Mouse (Mus musculus): ENCODE measurements around the gene Xrra1.
A peak's percentile ranks its signal among the peaks of the same experiment; 100 is the strongest.

Gene Xrra1

DNA sequence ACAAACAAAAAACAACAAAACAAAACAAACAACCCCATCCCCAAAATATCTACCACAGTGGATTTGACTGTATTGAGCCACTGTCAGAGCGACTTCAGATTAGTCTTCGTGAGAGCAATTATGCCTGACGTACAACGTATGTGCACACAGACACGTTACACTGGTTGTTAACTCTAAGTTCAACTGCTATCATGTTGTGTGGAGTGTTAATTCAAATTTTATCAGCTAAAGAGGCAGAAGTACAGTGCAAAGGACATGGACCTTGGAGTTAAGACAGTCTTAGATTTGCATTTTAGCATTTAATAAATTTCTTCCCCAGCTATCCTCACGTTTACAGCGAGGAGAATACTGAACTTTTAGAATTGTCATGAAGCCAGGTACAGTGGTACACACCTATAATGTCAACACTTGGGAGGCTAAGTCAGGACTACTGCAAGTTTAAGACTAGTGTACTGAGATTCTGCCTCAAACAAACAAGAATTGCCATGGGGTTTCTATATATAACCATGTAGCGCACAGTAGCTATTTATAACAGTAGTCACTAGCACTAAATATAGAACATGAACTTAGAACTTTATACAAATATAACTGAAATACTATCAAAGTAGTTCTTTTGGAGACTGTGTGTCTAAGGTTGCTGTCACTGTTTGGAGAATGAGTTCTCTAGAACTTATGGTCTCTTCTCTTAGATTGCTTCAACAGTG lies 13.2 kb upstream of the Xrra1 start:
- ATAC-seq (ENCODE audit: insufficient number of reproducible peaks, low FRiP score, low TSS enrichment) = no peak

- ATAC-seq (ENCODE audit: insufficient number of reproducible peaks, low FRiP score, low TSS enrichment) = no peak
Measured at GRCm38 (mm10) chr7:99850534-99850933, 8.4 kb upstream of the Xrra1 start.

DNA sequence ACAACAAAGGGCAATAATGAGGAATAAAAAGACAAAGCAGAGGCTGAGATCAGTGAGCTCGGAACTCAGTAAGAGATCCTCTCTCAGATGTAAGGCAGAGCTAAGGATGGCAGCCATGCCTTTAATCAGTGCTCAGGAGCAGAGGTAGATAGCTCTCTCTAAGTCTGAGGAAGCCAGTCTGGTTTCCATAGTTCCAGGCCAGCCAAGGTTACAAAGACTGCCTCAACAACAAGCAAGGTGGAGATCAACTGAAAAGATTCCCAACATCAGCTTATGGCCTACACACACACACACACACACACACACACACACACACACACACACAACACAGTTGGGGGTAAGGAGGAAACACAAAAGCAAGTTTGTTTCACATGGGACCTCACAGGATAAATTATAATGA lies 7.8 kb upstream of the Xrra1 start:
- no peak for ATAC-seq (ENCODE audit: insufficient number of reproducible peaks, low FRiP score, low TSS enrichment)

DNA sequence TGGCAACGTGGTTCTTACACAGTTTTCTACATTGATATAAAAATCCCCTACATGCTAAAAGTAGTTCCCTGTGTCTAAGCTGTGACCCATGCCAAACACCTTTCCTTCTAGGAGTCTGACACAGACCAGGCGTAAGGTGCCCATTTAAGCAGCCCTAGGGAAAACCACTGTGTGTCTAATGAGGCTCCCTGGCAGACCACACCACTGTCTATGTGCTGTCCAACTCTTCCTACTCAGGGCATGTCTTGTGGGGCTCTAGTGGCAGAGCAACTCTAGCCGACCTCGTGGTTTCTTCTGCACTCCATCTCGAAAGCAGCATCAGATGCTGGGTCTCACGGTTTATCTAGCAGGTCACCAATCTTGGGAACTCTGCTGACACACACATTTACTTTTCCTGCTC lies 7.3 kb upstream of the Xrra1 start:
- ATAC-seq (ENCODE audit: insufficient number of reproducible peaks, low FRiP score, low TSS enrichment) = no peak

DNA sequence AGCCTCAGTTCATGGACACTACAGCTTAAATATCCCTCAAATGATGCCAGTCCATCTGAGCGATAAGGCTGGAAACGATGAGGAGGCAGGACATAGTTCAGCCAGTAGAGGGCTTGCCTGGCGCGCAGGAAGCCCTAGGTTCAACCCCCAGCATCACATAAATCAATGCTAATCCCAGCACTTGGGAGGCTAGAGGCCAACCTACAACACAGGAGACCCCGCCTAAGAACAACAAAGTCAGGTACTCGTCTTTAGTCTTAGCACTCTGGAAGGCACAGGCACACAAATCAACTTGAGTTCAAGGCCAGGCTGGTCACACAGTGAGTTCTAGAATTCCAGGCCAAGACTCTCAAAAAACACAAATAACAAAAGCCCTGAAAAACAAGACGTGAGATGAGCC lies 5.6 kb upstream of the Xrra1 start:
- ATAC-seq (ENCODE audit: insufficient number of reproducible peaks, low FRiP score, low TSS enrichment) = no peak

- no peak for ATAC-seq (ENCODE audit: insufficient number of reproducible peaks, low FRiP score, low TSS enrichment)
Measured at GRCm38 (mm10) chr7:99854311-99854710, 4.6 kb upstream of the Xrra1 start.

- no peak for ATAC-seq (ENCODE audit: insufficient number of reproducible peaks, low FRiP score, low TSS enrichment)
Measured at GRCm38 (mm10) chr7:99856266-99856861, 2.6 kb upstream of the Xrra1 start.

- peak; percentile 27; the same call in 1 of the 2 replicates for ATAC-seq (ENCODE audit: insufficient number of reproducible peaks, low FRiP score, low TSS enrichment)
Measured at GRCm38 (mm10) chr7:99858175-99858812, 622 bp upstream of the Xrra1 start.

GRCm38 (mm10) chr7:99863362-99863761 lies 4.4 kb downstream of the Xrra1 start, which contains the start of gene Spcs2:
TSS of gene Spcs2 (minus strand) at chr7:99863462.
- ATAC-seq (ENCODE audit: insufficient number of reproducible peaks, low FRiP score, low TSS enrichment) = no peak

- ATAC-seq (ENCODE audit: insufficient number of reproducible peaks, low FRiP score, low TSS enrichment) = no peak
Measured at GRCm38 (mm10) chr7:99864241-99865028, 5.5 kb downstream of the Xrra1 start.

- no peak for ATAC-seq (ENCODE audit: insufficient number of reproducible peaks, low FRiP score, low TSS enrichment)
Measured at GRCm38 (mm10) chr7:99865219-99865618, 6.3 kb downstream of the Xrra1 start.

DNA sequence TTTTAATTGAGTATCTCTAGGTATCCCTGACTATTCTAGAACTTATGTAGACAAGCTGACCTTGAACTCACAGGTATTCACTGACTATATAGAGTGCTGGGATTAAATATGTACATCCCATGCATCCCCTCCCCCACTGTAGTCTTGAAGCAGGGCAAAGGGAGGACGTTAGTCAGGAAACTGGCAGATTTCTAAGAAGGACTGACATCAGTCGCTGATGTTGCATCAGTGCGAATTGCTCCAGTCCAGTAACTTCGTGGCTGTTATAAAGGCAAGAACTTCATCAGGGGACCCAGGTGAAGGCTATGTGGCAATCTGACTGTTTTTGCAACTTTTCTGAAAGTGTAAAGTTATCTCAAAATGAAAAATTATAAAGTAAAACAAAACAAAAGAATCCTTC lies 10.4 kb downstream of the Xrra1 start:
- ATAC-seq (ENCODE audit: insufficient number of reproducible peaks, low FRiP score, low TSS enrichment) = no peak

DNA sequence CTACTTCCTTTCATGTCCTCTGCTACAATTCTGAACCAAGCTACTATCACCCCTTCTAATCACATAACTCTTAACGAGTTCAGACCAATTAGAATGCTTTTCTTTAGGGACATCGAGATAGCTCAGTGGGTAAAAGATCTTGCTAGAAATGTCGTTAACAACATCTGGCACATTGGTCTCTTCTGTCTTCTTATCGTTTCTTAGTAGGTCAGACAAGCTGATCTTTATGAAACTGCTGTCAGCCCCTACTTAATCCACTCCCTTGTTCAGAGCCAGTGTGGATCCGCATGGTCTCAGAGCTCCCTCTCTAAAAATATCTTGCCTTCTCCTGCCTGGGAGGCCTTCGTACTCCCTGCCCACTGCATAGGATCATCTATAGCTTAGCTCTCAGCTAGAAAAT lies 15.0 kb downstream of the Xrra1 start:
- ATAC-seq (ENCODE audit: insufficient number of reproducible peaks, low FRiP score, low TSS enrichment) = no peak

DNA sequence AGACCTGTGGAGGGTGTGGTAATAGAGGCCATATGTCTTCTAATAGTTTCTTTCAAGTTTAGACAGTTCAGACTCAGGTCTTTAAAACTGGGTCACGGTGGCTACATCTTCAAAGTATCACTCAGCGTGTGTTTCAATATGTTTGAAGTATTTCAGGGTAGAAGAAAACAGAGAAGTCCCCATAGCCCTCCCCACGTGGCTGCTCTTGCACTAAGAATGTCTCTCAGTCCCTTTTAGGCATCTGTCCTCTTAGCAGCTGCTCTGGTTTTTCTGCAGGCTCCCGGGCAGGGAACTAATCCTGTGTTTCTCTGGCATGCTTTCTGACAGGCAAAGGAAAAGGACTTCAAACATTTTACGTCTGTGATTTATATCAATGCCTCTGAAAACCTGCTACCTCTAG lies 17.0 kb downstream of the Xrra1 start:
- ATAC-seq (ENCODE audit: insufficient number of reproducible peaks, low FRiP score, low TSS enrichment) = no peak

- ATAC-seq (ENCODE audit: insufficient number of reproducible peaks, low FRiP score, low TSS enrichment) = peak; percentile 52; the same call in 1 of the 2 replicates
Measured at GRCm38 (mm10) chr7:99876345-99876744, 17.4 kb downstream of the Xrra1 start.

DNA sequence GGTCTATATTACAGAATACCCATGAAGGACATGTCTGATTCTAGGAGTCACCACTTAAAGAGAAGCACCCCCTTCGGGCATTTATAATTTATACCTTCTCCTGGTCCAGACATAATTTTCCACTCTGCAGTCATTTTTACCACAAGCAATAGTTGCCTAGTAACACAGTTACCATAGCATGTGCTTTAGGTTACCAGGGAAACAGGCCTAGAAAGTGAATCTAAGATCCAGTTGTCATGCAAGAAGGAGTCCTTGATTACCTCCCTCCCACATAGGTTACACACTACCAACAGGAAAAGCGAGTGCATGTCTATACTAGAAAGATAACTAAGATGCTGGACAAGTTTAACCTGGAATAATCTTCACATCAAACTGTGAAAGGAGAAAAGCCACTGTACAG lies 19.3 kb downstream of the Xrra1 start:
- no peak for ATAC-seq (ENCODE audit: insufficient number of reproducible peaks, low FRiP score, low TSS enrichment)

DNA sequence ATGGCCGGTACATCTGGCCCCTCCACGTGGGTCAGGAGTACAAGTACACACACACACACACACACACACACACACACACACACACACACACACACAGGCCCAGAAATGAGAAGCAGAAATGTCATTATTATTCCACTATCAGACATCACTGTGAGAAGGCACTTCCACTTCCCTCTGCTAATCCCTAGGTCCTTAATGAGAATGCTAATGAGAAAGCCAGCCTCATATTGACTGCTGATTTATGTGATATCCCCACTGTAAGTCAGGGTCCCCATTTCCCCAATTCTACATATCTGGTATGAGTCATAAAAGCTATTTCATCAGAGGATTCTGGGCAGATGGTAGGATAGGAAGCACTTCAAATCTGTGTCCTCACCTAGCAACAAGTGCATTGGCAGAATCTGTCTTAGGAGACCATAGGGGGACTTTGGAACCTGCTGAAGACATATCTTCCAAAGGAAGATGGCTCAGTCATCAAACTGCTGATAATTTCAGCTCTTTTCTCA lies 28.4 kb downstream of the Xrra1 start:
- ATAC-seq (ENCODE audit: insufficient number of reproducible peaks, low FRiP score, low TSS enrichment) = no peak

DNA sequence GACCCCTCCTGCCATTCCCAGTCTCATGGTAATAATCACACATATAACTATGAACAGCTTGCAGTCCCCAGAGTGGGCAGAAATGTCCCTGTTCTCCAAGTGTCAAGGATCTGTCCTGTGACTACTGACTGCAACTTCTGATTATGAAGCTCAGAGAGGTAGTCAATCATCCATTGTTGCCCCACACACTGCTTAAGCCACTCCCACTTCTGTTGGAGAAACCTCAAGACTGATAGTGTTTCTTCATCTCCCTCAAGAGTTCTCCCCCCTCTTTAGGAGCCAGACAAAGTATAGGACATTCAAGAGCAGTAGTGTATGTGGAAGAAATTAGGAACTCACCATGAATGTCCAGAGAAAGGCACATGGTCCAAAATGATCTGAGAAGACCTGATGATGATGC lies 28.8 kb downstream of the Xrra1 start:
- no peak for ATAC-seq (ENCODE audit: insufficient number of reproducible peaks, low FRiP score, low TSS enrichment)

DNA sequence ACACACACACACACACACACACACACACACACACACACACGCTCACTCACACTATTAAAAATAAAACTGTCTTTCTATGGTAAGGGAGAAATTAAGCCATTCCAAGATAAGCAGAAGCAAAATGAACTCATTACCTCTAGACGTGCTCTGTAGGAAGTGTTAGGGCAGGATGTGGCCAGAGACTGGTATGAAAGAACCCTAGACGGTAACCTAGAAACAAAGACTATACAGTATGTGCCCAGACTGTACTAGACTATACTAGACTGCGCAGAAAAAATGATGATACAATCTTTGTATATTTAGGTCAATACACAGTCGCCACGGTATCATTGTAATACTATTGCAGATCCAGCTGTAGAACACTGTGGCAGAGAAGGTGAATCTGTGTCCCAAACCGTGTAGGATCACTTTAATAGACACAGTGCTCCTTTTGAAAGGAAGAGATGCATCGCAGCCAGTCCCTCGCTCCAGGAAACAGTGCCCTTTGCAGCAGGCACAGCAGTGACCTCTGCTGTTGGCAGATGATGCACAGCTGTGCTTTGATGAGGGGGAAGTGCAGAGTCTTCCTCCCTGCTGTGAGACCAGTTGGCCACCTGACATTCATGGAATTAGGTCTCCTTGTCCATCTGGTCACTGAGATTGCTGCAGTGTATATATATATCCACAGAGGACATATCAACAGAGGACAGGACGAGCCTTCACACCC lies 30.4 kb downstream of the Xrra1 start:
- ATAC-seq (ENCODE audit: insufficient number of reproducible peaks, low FRiP score, low TSS enrichment) = no peak

DNA sequence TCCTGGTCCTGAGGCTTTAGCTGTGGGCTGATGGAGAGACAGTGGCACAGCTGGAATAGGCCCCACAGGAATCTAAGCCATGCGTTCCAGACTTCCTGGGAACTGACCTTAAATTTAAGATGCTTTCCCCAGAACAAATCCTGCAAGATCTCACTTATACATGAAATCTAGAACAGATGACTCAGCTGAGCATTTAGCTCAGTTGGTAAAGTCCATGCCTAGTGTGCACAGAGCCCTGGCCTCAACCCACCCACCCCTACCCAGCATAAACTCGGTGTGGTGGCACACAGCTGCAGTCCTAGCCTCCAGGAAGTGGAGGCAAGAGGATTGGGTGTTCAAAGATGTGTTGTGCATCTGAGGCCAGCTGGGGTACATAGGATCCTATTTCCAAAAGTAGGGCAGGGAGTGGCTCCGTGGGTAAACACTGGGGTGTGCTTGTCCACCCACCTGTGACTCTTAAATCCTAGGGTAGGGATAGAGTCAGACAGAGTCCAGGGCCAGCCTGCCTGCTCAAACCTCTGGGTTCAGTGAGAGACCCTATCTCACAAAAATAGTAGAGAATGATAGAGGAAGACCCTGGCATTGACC lies 31.3 kb downstream of the Xrra1 start:
- no peak for ATAC-seq (ENCODE audit: insufficient number of reproducible peaks, low FRiP score, low TSS enrichment)
